In genomic region chr2:142774752-142775151, GRCm38 (mm10) we compare ENCODE assay signal across 24 mouse cellular contexts.
A peak's percentile ranks its signal among the peaks of the same experiment; 100 is the strongest.
DNase-seq lines count a peak whose midpoint lies in the region; ATAC-seq and TF ChIP-seq lines count a peak whose summit lies in the region.
"Had no signal": no experiment of that assay in that cellular context is flagged by ENCODE, and none has a peak within 500 bp of the region (broad histone marks: within the 10 kb centered on the region; RNA-seq: fewer than 3 reads in every experiment).

No protein-coding gene starts in this region.

- no peak overlapping the region for H3K4me2 ChIP-seq in liver, embryonic 11.5 days
- no peak overlapping the region for H3K4me2 ChIP-seq in liver, embryonic 13.5 days
- H3K4me2 ChIP-seq in liver, embryonic 14.5 days (ENCODE audit: low read depth), result peak overlapping the region; percentile 19; the same call in 1 of the 2 replicates
- H3K4me2 ChIP-seq in liver, embryonic 16.5 days (ENCODE audit: low read depth, low read length), result no peak overlapping the region
- no peak overlapping the region for H3K4me2 ChIP-seq in midbrain, embryonic 14.5 days (ENCODE audit: low read length)
- no peak overlapping the region for H3K4me2 ChIP-seq in kidney, embryonic 16.5 days (replicated peaks; ENCODE audit: low read depth, low read length)
- H3K4me2 ChIP-seq: embryonic facial prominence, embryonic 13.5 days; embryonic facial prominence, embryonic 15.5 days; forebrain, embryonic 12.5 days had no signal

- 0 out of 2 replicates have a peak, but pooled peaks have one; percentile 24 for ATAC-seq in liver, embryonic 11.5 days (replicated peaks; ENCODE audit: low FRiP score)
- ATAC-seq in liver, embryonic 13.5 days (ENCODE audit: low read depth), result peak; percentile 62
- ATAC-seq in liver, embryonic 14.5 days (ENCODE audit: insufficient read depth), result peak; percentile 54; the same call in 1 of the 2 replicates
- peak; percentile 60 for ATAC-seq in liver, embryonic 16.5 days (ENCODE audit: low read depth)
- ATAC-seq in midbrain, embryonic 14.5 days (ENCODE audit: low FRiP score, low TSS enrichment), result no peak
- no peak for ATAC-seq in kidney, embryonic 16.5 days (ENCODE audit: low FRiP score, low TSS enrichment)
- ATAC-seq: forebrain, embryonic 14.5 days had no signal

- H3K9me3 ChIP-seq in liver, embryonic 11.5 days (ENCODE audit: control insufficient read depth, low read length), result no peaks in the 10 kb centered on the region
- no peaks in the 10 kb centered on the region for H3K9me3 ChIP-seq in liver, embryonic 13.5 days (replicated peaks)
- no peaks in the 10 kb centered on the region for H3K9me3 ChIP-seq in liver, embryonic 14.5 days (ENCODE audit: control insufficient read depth, low read length)
- no peaks in the 10 kb centered on the region for H3K9me3 ChIP-seq in liver, embryonic 16.5 days (replicated peaks; ENCODE audit: control insufficient read depth, low read length)
- no peaks in the 10 kb centered on the region for H3K9me3 ChIP-seq in midbrain, embryonic 14.5 days (ENCODE audit: control insufficient read depth, low read length)
- no peaks in the 10 kb centered on the region for H3K9me3 ChIP-seq in kidney, embryonic 16.5 days (ENCODE audit: low read length)
- H3K9me3 ChIP-seq: embryonic facial prominence, embryonic 13.5 days; embryonic facial prominence, embryonic 15.5 days; forebrain, embryonic 10.5 days; forebrain, embryonic 12.5 days had no signal

- TF ChIP-seq EP300 in liver, embryonic 14.5 days (IDR thresholded peaks at IDR 0.05; ENCODE audit: low read depth), result no peak

- no peaks in the 10 kb centered on the region for H3K4me1 ChIP-seq in liver, embryonic 11.5 days (replicated peaks; ENCODE audit: control insufficient read depth, insufficient read depth, low read length)
- peaks cover 19% of the 10 kb centered on the region for H3K4me1 ChIP-seq in liver, embryonic 13.5 days (replicated peaks)
- H3K4me1 ChIP-seq in liver, embryonic 14.5 days (replicated peaks; ENCODE audit: control insufficient read depth in 2 of 2, insufficient read depth in 2 of 2, low read length in 1 of 2), result peaks cover 3 to 11% of the 10 kb centered on the region in 2 experiments
- H3K4me1 ChIP-seq in liver, embryonic 16.5 days (ENCODE audit: control insufficient read depth, low read depth, low read length), result peaks cover 5% of the 10 kb centered on the region
- peaks cover 4% of the 10 kb centered on the region; the same call in 1 of the 2 replicates for H3K4me1 ChIP-seq in midbrain, embryonic 14.5 days (ENCODE audit: control insufficient read depth, insufficient read depth, low read length)
- H3K4me1 ChIP-seq in kidney, embryonic 16.5 days (ENCODE audit: insufficient read depth, low read length), result no peaks in the 10 kb centered on the region
- H3K4me1 ChIP-seq: embryonic facial prominence, embryonic 13.5 days; embryonic facial prominence, embryonic 15.5 days; forebrain, embryonic 10.5 days had no signal

- H3K9ac ChIP-seq in liver, embryonic 11.5 days (ENCODE audit: low read depth, low read length), result no peak overlapping the region
- H3K9ac ChIP-seq in liver, embryonic 13.5 days, result no peak overlapping the region
- no peak overlapping the region for H3K9ac ChIP-seq in liver, embryonic 14.5 days (replicated peaks)
- H3K9ac ChIP-seq in liver, embryonic 16.5 days (ENCODE audit: low read depth, low read length), result no peak overlapping the region
- no peak overlapping the region for H3K9ac ChIP-seq in midbrain, embryonic 14.5 days (replicated peaks; ENCODE audit: low read length)
- H3K9ac ChIP-seq in kidney, embryonic 16.5 days (replicated peaks; ENCODE audit: low read length), result no peak overlapping the region
- H3K9ac ChIP-seq: embryonic facial prominence, embryonic 13.5 days; embryonic facial prominence, embryonic 15.5 days; forebrain, embryonic 12.5 days had no signal

- H3K27ac ChIP-seq in liver, embryonic 11.5 days (ENCODE audit: low read depth, low read length), result no peak overlapping the region
- no peak overlapping the region for H3K27ac ChIP-seq in liver, embryonic 13.5 days
- H3K27ac ChIP-seq in liver, embryonic 14.5 days, result no peak overlapping the region
- no peak overlapping the region for H3K27ac ChIP-seq in liver, embryonic 16.5 days (ENCODE audit: low read length)
- no peak overlapping the region for H3K27ac ChIP-seq in midbrain, embryonic 14.5 days (replicated peaks; ENCODE audit: low read depth, low read length)
- no peak overlapping the region for H3K27ac ChIP-seq in kidney, embryonic 16.5 days (ENCODE audit: low read length)
- H3K27ac ChIP-seq: embryonic facial prominence, embryonic 13.5 days; embryonic facial prominence, embryonic 15.5 days; forebrain, embryonic 10.5 days; forebrain, embryonic 12.5 days had no signal

- no peaks in the 10 kb centered on the region for H3K36me3 ChIP-seq in liver, embryonic 11.5 days (ENCODE audit: control insufficient read depth, insufficient read depth, low read length)
- no peaks in the 10 kb centered on the region for H3K36me3 ChIP-seq in liver, embryonic 13.5 days
- H3K36me3 ChIP-seq in liver, embryonic 14.5 days (replicated peaks; ENCODE audit: control insufficient read depth, insufficient read depth, low read depth), result no peaks in the 10 kb centered on the region
- no peaks in the 10 kb centered on the region for H3K36me3 ChIP-seq in liver, embryonic 16.5 days (ENCODE audit: control insufficient read depth, insufficient read depth)
- no peaks in the 10 kb centered on the region for H3K36me3 ChIP-seq in midbrain, embryonic 14.5 days (ENCODE audit: control insufficient read depth, insufficient read depth, low read length)
- no peaks in the 10 kb centered on the region for H3K36me3 ChIP-seq in kidney, embryonic 16.5 days (ENCODE audit: insufficient read depth, low read length)
- H3K36me3 ChIP-seq: embryonic facial prominence, embryonic 13.5 days; embryonic facial prominence, embryonic 15.5 days; forebrain, embryonic 10.5 days; forebrain, embryonic 12.5 days had no signal

- no peak overlapping the region for H3K4me3 ChIP-seq in liver, embryonic 11.5 days (ENCODE audit: low read depth, low read length)
- no peak overlapping the region for H3K4me3 ChIP-seq in liver, embryonic 13.5 days (replicated peaks)
- no peak overlapping the region for H3K4me3 ChIP-seq in liver, embryonic 14.5 days (ENCODE audit: insufficient read depth in 1 of 2, low read depth in 2 of 2, low read length in 2 of 2)
- H3K4me3 ChIP-seq in liver, embryonic 16.5 days (ENCODE audit: low read depth, low read length), result no peak overlapping the region
- H3K4me3 ChIP-seq in midbrain, embryonic 14.5 days (replicated peaks; ENCODE audit: low read depth, low read length), result no peak overlapping the region
- H3K4me3 ChIP-seq in kidney, embryonic 16.5 days (ENCODE audit: low read length), result no peak overlapping the region
- H3K4me3 ChIP-seq: embryonic facial prominence, embryonic 13.5 days; embryonic facial prominence, embryonic 15.5 days; erythroblast, embryonic 14.5 days; forebrain, embryonic 10.5 days; forebrain, embryonic 12.5 days had no signal

- no peak for DNase-seq in liver, embryonic 11.5 days (ENCODE audit: low spot score)
- DNase-seq in liver, result no peak
- no peak for DNase-seq in liver, embryonic 13.5 days
- DNase-seq in liver, embryonic 14.5 days (ENCODE audit: low read depth in 3 of 3, low spot score in 3 of 3), result no peak
- DNase-seq in urinary bladder, postnatal 14 days (ENCODE audit: low spot score), result no peak
- no peak for DNase-seq in midbrain, embryonic 14.5 days
- DNase-seq: adrenal gland, adult 2 months; adrenal gland, postnatal 10 days; adrenal gland, postnatal 25 days; cerebellum, adult 11 months; cerebellum, adult 18-20 months; cerebellum, adult 8-10 months; cerebellum, adult 9-11 months; cerebellum, postnatal 14 days; cerebellum, postnatal 36 days; embryo, embryonic 11 days had no signal

- no peaks in the 10 kb centered on the region for H3K27me3 ChIP-seq in liver, embryonic 11.5 days (replicated peaks; ENCODE audit: control insufficient read depth, insufficient read depth, low read length)
- no peaks in the 10 kb centered on the region for H3K27me3 ChIP-seq in liver, embryonic 13.5 days
- no peaks in the 10 kb centered on the region for H3K27me3 ChIP-seq in liver, embryonic 14.5 days (ENCODE audit: control insufficient read depth, insufficient read depth, low read length)
- H3K27me3 ChIP-seq in liver, embryonic 16.5 days (ENCODE audit: control insufficient read depth, insufficient read depth, low read depth, low read length), result no peaks in the 10 kb centered on the region
- H3K27me3 ChIP-seq in midbrain, embryonic 14.5 days (ENCODE audit: control insufficient read depth, insufficient read depth, low read length), result no peaks in the 10 kb centered on the region
- no peaks in the 10 kb centered on the region for H3K27me3 ChIP-seq in kidney, embryonic 16.5 days (ENCODE audit: insufficient read depth, low read length)
- H3K27me3 ChIP-seq: embryonic facial prominence, embryonic 13.5 days; embryonic facial prominence, embryonic 15.5 days; forebrain, embryonic 12.5 days had no signal

- WGBS in liver, embryonic 11.5 days, result 62% methylated on average over 1 of the region's 1 CpGs
- WGBS in liver, embryonic 13.5 days (ENCODE audit: insufficient replicate concordance), result 52% methylated on average over 1 of the region's 1 CpGs
- 53% methylated on average over 1 of the region's 1 CpGs for WGBS in liver, embryonic 14.5 days (ENCODE audit: insufficient replicate concordance)
- WGBS in liver, embryonic 16.5 days (ENCODE audit: insufficient replicate concordance), result 53% methylated on average over 1 of the region's 1 CpGs
- 86% methylated on average over 1 of the region's 1 CpGs for WGBS in midbrain, embryonic 14.5 days
- 64% methylated on average over 1 of the region's 1 CpGs for WGBS in kidney, embryonic 16.5 days

- no peak for TF ChIP-seq CTCF in liver, embryonic 14.5 days (IDR thresholded peaks at IDR 0.05; ENCODE audit: low read depth)

Comparison
In these comparisons a context has a peak if more than half of its experiments do, and no peak if none do; other contexts are left out.
1. ATAC-seq: peak in liver, embryonic 11.5 days (single experiment), liver, embryonic 13.5 days (single experiment), liver, embryonic 14.5 days (single experiment) and liver, embryonic 16.5 days (single experiment); none in midbrain, embryonic 14.5 days (single experiment) and kidney, embryonic 16.5 days (single experiment).